Mouse (Mus musculus) Muller cell, postnatal 12 days (primary cell): ENCODE measurements around the gene Atp2a1.
"Not testable (repeated sequence)": the region's sequence is repeated elsewhere in the genome, so short reads cannot be mapped to it uniquely, and the experiment has no call there.

Experiments used
- DNase-seq: peaks from one replicate; pipeline ENCODE4 v3.0.0-alpha.2; 2015; ENCODE audit errors: inconsistent ontology term

Atp2a1 gene

GRCm38 (mm10) chr7:126416615-126417014 is 46.3 kb downstream of the Atp2a1 start:
- DNase-seq = no peak

- DNase-seq = no peak
Observed at GRCm38 (mm10) chr7:126414725-126415124, 48.2 kb downstream of the Atp2a1 start, which contains the start of gene Cd19. Gene Cd19, minus strand, starts transcription at chr7:126414889.

DNA sequence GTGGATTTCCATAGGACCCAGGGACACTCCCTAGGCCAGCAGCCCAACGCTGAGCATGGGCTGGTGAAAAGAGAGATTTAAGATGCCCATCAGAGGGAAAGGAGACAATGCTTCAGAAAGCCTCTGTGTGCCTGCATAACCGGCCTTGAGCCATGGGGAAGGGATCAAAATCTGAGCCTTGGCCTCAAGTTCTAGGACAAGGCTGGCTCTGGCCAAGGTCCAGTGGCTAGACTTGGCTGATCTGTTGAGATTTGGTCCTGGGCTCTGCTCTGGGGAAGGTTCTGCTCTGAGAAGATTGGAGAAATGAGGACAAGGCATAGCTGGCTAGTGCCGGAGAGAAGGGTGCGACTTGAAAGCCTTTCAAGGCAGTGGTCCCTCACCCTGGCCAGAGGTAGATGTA is 51.8 kb downstream of the Atp2a1 start:
- no peak for DNase-seq

- peak; percentile 60 for DNase-seq
Observed at GRCm38 (mm10) chr7:126408686-126409085, 54.2 kb downstream of the Atp2a1 start.

DNA sequence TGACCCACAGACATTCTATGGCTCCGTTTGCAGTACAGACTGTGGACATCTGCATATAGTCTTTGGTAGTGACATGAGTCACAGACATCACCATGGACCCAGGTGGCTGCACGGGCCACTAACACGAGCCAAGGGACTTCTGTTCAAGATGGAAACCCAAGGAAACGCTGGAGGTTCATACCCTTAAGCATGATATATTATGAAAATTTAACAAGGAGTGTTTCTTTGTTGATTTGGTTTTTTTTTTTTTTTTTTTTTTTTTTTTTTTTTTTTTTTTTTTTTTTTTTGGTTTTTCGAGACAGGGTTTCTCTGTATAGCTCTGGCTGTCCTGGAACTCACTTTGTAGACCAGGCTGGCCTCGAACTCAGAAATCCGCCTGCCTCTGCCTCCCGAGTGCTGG is 60.4 kb downstream of the Atp2a1 start:
- not testable (repeated sequence) for DNase-seq

- peak; percentile 59 for DNase-seq
Observed at GRCm38 (mm10) chr7:126399548-126399947, 63.4 kb downstream of the Atp2a1 start.

- no peak for DNase-seq
Observed at GRCm38 (mm10) chr7:126397822-126398221, 65.1 kb downstream of the Atp2a1 start.

DNA sequence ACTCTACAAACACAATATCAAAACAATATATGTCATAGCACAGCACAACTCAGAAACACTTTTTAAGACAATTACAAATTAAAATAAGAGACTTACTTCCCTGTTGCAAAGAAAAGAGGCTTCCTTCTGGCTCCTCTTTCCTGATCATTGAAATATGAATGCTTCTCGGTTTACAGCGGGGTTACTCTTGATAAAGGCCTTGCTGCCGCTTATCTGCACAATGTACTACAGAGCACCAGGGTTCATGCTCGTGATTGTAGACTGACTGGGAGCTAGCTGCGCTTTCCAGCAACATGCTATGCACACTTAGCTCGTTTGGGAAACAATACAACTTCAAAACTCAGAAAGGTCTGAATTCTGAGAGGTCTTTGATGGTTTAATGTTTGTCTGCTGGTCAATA is 65.7 kb downstream of the Atp2a1 start:
- no peak for DNase-seq

DNA sequence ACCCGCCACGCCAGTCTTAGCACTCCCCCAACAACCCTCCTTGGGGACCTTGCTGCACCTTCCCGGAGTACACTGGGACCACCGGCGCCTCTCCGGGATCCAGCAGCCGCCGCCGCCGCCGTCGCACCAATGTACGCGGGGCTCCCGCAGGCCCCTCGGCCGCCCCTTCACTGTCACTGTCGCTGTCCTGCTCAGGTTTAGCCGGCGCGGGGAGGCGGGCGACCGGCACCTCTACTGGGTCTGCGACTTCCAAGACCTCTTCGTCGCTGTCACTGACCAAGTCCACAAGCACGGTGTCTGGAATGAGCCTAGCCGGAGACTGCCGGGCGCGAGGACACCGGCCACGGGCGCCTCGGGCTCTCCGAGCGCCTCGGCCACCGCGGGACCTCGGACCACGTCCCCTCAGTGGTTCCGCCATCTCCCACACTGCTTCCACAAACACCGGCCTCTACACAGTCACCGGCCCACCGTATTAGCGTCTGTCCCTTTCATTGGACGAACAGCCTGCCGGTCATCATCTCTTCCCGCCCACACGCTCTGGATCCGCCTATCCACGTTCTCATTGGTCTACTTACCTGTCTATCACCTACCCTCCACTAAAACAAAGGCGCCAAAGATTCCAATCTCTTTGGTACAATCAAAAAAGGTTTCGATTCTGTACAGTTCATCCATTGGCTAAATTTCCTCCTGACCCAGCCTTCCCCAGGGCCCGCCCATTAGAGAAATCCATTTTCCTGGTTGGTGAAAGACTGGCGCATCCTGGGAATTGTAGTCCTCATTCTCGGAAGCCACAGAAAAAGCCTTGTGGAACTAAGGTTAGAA is 66.4 kb downstream of the Atp2a1 start, which contains the start of gene Nfatc2ip:
TSS of gene Nfatc2ip (minus strand) at position 440 of the 822 bp plus-strand sequence.
- DNase-seq = peak; percentile 99
